15 mouse cellular contexts compared by ENCODE assay signal in the genomic region with DNA sequence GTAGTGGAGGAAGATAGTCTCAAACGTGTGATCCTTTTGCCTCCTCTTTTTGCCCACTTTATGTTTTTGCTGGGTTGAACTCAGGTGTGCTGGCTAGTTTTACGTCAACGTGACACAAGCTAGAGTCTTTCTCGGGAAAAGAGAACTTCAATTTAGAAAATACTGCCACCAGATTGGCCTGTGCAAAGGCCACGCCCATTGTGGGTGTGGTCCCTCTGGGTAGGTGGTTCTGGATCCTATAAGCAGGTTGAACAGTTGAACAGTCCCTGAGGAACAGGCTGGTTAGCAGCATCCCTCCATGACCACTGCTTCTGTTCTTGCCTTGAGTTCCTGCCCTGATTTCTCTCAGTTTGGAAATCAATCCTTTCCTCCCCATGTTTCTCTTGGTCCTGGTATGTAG.
"Had no signal": no experiment of that assay in that cellular context is flagged by ENCODE, and none has a peak within 500 bp of the region (broad histone marks: within the 10 kb centered on the region; RNA-seq: fewer than 3 reads in every experiment).

No protein-coding gene starts in this region.

- H3K4me1 ChIP-seq: midbrain, embryonic 10.5 days; midbrain, embryonic 12.5 days; neural tube, embryonic 13.5 days; stomach, embryonic 15.5 days had no signal

- H3K9ac ChIP-seq: lung, embryonic 14.5 days; midbrain, embryonic 12.5 days; neural tube, embryonic 13.5 days; stomach, embryonic 15.5 days had no signal

- H3K4me3 ChIP-seq: midbrain, embryonic 10.5 days; midbrain, embryonic 12.5 days; myocyte; neural tube, embryonic 13.5 days; stomach, embryonic 15.5 days had no signal

- H3K27me3 ChIP-seq: midbrain, embryonic 12.5 days; neural tube, embryonic 13.5 days; stomach, embryonic 15.5 days had no signal

- H3K9me3 ChIP-seq: midbrain, embryonic 10.5 days; midbrain, embryonic 12.5 days; neural tube, embryonic 13.5 days; stomach, embryonic 15.5 days had no signal

- H3K27ac ChIP-seq: midbrain, embryonic 10.5 days; midbrain, embryonic 12.5 days; neural tube, embryonic 13.5 days; stomach, embryonic 15.5 days; stomach, postnatal 0 days had no signal

- DNase-seq: lung, adult 18-20 months; lung, embryonic 14.5 days; lung, postnatal 10 days; lung, postnatal 4 days; midbrain, embryonic 14.5 days; right cerebral cortex, postnatal 14 days; thymus, adult 2 months; thymus, postnatal 25 days; thymus, postnatal 4 days had no signal

- H3K36me3 ChIP-seq: midbrain, embryonic 10.5 days; midbrain, embryonic 12.5 days; neural tube, embryonic 13.5 days; stomach, embryonic 15.5 days had no signal
